Mouse (Mus musculus): ENCODE results near the gene Ndufs6.

Ndufs6 gene

DNA sequence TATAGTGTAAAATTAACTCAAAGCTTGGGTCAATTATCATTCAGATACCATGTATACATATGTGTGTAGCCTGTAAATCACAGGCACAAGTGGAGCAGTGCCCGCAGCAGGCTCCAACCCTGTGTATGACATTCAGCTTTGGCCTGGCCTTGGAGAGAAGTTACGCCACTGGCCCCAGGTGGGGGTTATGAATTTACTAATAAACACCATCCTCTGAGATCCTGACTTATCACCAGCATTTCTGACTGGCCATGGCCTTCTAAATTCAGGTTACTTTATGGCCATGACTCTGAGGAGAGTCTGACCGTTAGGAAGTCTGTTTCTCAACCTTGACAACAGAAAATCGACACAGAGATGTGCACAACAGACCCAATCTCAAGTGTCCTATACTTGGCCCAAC lies 4.9 kb downstream of the Ndufs6 start:
- H3K4me3 ChIP-seq (replicated peaks; ENCODE audit: low read length) = no peak overlapping the region
- H3K27me3 ChIP-seq (ENCODE audit: insufficient read depth, low read length) = no peaks in the 10 kb centered on the region
- no peaks in the 10 kb centered on the region for H3K9me3 ChIP-seq (ENCODE audit: low read length)
- H3K36me3 ChIP-seq (ENCODE audit: insufficient read depth, low read length) = peaks cover 91% of the 10 kb centered on the region
- TF ChIP-seq CTCF (conservative IDR thresholded peaks at IDR 0.05; ENCODE audit: low read length) (no peak), POU5F1 (IDR thresholded peaks at IDR 0.05; ENCODE audit: borderline replicate concordance, low read length) (no peak), NANOG (IDR thresholded peaks at IDR 0.05; ENCODE audit: borderline replicate concordance, low read length) (no peak)
- peaks cover 61% of the 10 kb centered on the region for H3K4me1 ChIP-seq (replicated peaks; ENCODE audit: low read depth, low read length)

DNA sequence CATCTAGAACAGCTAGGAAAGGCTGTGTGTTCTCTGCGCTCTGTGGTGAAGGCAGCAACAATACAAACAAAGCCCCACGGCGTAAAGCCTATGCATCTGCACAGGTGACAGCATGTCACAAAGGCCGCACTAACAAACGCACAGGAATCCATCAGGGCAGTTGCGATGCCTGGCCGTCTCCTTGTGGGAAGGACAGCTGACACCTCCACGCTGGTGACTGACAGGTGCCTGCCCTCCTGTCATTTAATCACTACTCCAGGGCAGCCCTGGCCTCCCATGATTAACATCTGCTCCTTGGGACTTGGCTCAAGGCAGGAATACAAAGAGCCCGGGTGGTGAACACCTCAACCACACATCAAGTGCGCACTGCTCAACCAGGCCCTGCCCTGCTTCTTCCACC lies 5.7 kb downstream of the Ndufs6 start:
- peaks cover 61% of the 10 kb centered on the region for H3K4me1 ChIP-seq (replicated peaks; ENCODE audit: low read depth, low read length)
- no peak overlapping the region for H3K4me3 ChIP-seq (replicated peaks; ENCODE audit: low read length)
- H3K9me3 ChIP-seq (ENCODE audit: low read length) = no peaks in the 10 kb centered on the region
- TF ChIP-seq CTCF (conservative IDR thresholded peaks at IDR 0.05; ENCODE audit: low read length) (no peak), NANOG (IDR thresholded peaks at IDR 0.05; ENCODE audit: borderline replicate concordance, low read length) (no peak), POU5F1 (IDR thresholded peaks at IDR 0.05; ENCODE audit: borderline replicate concordance, low read length) (no peak)
- H3K27me3 ChIP-seq (ENCODE audit: insufficient read depth, low read length) = no peaks in the 10 kb centered on the region
- H3K36me3 ChIP-seq (ENCODE audit: insufficient read depth, low read length) = peaks cover 97% of the 10 kb centered on the region

DNA sequence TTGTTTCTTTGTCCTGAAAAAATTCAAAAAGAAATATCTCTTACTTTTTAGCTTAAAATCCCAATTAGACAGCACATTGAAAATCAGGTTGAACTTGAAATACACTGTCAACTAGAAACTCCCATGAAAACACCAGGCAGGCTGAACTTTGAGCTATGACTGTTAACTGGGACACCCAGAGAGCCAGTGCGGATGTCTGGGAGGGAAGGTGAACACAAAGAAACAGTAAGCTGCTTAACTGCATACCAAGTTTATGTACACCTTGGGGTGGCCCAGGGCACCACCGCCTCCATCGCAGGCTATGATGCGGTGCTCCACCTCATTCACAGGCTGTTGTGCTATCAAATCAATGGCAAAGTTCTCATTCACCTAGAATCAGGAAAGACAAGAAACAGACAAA lies 8.3 kb downstream of the Ndufs6 start:
- H3K4me1 ChIP-seq (replicated peaks; ENCODE audit: low read depth, low read length) = peaks cover 38% of the 10 kb centered on the region
- no peak overlapping the region for H3K4me3 ChIP-seq (replicated peaks; ENCODE audit: low read length)
- peaks cover 82% of the 10 kb centered on the region for H3K36me3 ChIP-seq (ENCODE audit: insufficient read depth, low read length)
- TF ChIP-seq NANOG (IDR thresholded peaks at IDR 0.05; ENCODE audit: borderline replicate concordance, low read length) (no peak), CTCF (conservative IDR thresholded peaks at IDR 0.05; ENCODE audit: low read length) (no peak), POU5F1 (IDR thresholded peaks at IDR 0.05; ENCODE audit: borderline replicate concordance, low read length) (no peak)
- no peaks in the 10 kb centered on the region for H3K27me3 ChIP-seq (ENCODE audit: insufficient read depth, low read length)
- no peaks in the 10 kb centered on the region for H3K9me3 ChIP-seq (ENCODE audit: low read length)

DNA sequence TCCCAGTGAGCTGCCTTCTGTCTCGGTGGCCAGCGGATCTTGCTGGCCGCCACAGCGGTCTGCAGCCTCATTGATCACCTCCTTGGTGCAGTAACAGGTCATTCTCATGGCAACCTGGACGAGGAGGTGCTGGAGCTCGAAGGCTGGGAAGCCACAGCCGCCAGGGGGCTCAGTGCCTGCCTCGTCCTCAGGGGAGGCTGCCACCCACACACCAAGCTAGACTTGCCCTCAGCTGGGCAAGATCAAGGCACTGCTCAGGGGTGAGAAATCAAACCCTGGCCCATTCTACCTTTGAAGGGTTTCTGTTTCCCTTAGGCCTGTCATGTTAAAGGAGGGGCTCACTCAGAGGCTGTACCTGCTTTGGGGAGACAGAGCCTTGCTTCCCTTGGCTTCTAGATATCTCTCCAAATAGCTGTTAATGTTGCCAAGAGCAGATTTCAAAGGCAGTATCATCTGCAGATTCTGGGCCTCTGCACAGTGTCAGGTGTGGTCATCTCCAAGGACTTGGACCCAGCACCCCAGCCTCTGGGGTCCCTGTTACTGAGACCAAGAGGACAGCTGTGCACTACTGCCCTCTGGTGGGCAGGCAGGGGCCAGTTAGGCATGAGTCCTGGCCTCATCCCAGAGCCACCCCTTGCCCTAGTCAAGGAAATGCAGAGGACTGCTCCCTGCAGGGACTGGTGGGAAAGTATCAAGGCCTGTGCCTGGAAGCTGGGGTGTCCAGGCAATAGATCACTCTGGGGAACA lies 18.0 kb downstream of the Ndufs6 start:
- Histone ChIP-seq H3K36me3 (ENCODE audit: insufficient read depth, low read length) (no peaks in the 10 kb centered on the region), H3K27me3 (ENCODE audit: insufficient read depth, low read length) (peaks cover 21% of the 10 kb centered on the region), H3K4me3 (replicated peaks; ENCODE audit: low read length) (no peak overlapping the region), H3K9me3 (ENCODE audit: low read length) (no peaks in the 10 kb centered on the region), H3K4me1 (replicated peaks; ENCODE audit: low read depth, low read length) (peaks cover 25% of the 10 kb centered on the region)
- TF ChIP-seq NANOG (IDR thresholded peaks at IDR 0.05; ENCODE audit: borderline replicate concordance, low read length) = no peak
- TF ChIP-seq CTCF (conservative IDR thresholded peaks at IDR 0.05; ENCODE audit: low read length) = peak; percentile 83
- no peak for TF ChIP-seq POU5F1 (IDR thresholded peaks at IDR 0.05; ENCODE audit: borderline replicate concordance, low read length)

DNA sequence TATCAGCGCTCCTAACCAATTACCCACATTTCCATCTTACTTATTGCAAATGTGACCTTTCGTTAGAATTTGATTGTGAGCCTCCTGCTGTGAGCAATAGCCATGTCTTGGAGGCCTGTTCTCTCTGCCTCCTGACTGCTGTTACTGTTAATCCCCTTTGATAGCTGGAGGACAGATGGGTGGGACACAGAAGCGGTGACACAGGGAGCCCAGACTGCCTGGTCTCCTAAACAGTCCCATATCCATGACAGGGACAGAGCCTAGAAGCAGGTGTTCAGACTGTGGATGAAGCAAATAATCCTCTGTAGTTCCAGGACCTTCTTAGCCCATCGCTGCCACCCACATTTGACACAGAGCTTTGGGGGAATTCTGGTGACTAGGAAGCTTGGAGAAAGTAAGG lies 21.9 kb downstream of the Ndufs6 start:
- no peak for TF ChIP-seq NANOG (IDR thresholded peaks at IDR 0.05; ENCODE audit: borderline replicate concordance, low read length)
- TF ChIP-seq POU5F1 (IDR thresholded peaks at IDR 0.05; ENCODE audit: borderline replicate concordance, low read length) = no peak
- TF ChIP-seq CTCF (conservative IDR thresholded peaks at IDR 0.05; ENCODE audit: low read length) = no peak
- no peak overlapping the region for H3K4me3 ChIP-seq (replicated peaks; ENCODE audit: low read length)
- H3K9me3 ChIP-seq (ENCODE audit: low read length) = no peaks in the 10 kb centered on the region
- peaks cover 21% of the 10 kb centered on the region for H3K27me3 ChIP-seq (ENCODE audit: insufficient read depth, low read length)
- peaks cover 41% of the 10 kb centered on the region for H3K4me1 ChIP-seq (replicated peaks; ENCODE audit: low read depth, low read length)
- H3K36me3 ChIP-seq (ENCODE audit: insufficient read depth, low read length) = no peaks in the 10 kb centered on the region

DNA sequence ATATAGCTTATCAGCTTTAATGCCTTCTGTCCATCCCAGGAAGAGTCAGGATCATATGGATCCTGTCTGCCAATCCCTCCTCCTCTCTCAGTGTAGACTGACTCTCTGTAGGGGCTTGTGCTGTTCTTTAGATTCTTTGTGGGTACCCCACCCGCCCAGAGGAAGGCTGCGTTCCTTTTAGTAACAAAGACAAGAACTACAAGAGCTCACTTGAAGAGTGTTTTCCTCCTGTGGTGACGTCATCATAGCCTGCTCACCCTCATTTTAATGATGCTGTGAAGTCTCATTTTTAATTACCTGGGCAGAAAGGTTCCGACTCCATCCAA lies 22.3 kb downstream of the Ndufs6 start:
- no peak for TF ChIP-seq CTCF (conservative IDR thresholded peaks at IDR 0.05; ENCODE audit: low read length)
- no peak for TF ChIP-seq POU5F1 (IDR thresholded peaks at IDR 0.05; ENCODE audit: borderline replicate concordance, low read length)
- TF ChIP-seq NANOG (IDR thresholded peaks at IDR 0.05; ENCODE audit: borderline replicate concordance, low read length) = no peak
- no peaks in the 10 kb centered on the region for H3K36me3 ChIP-seq (ENCODE audit: insufficient read depth, low read length)
- H3K9me3 ChIP-seq (ENCODE audit: low read length) = no peaks in the 10 kb centered on the region
- no peak overlapping the region for H3K4me3 ChIP-seq (replicated peaks; ENCODE audit: low read length)
- H3K27me3 ChIP-seq (ENCODE audit: insufficient read depth, low read length) = peaks cover 21% of the 10 kb centered on the region
- H3K4me1 ChIP-seq (replicated peaks; ENCODE audit: low read depth, low read length) = peaks cover 41% of the 10 kb centered on the region

DNA sequence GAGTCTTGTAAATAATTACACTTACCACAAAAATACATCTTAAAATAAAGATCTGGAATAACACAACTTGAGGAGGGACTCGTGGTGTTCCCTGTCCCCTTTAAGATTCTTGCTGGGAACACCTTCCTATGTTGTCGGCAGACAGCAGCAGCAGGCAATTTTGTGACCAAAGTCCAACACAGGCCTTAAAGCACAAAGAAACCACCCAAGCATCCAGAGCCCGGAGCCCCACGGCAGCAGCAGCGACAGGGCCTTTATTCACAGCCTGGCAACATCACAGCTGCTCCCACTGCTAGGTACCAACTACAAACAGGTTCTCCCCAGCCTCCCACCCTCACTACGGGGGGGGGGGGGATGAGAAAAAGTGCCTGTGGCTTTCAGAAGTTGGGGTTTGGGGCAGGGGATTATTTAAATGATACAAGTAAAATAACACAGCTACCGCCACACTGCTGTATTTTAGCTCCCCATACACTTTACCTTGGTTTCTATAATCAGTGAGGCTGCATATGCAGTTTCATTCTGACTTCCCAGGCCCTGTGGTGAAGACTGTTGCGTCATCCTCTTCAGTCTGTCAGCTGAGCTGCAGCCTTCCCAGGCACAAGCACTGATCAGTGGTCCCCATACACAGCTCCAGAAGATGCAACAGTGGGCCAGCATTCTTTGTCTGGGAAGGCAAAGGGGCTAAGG lies 22.8 kb downstream of the Ndufs6 start:
- H3K4me1 ChIP-seq (replicated peaks; ENCODE audit: low read depth, low read length) = peaks cover 41% of the 10 kb centered on the region
- TF ChIP-seq POU5F1 (IDR thresholded peaks at IDR 0.05; ENCODE audit: borderline replicate concordance, low read length) (no peak), CTCF (conservative IDR thresholded peaks at IDR 0.05; ENCODE audit: low read length) (no peak)
- H3K9me3 ChIP-seq (ENCODE audit: low read length) = no peaks in the 10 kb centered on the region
- H3K27me3 ChIP-seq (ENCODE audit: insufficient read depth, low read length) = peaks cover 21% of the 10 kb centered on the region
- H3K36me3 ChIP-seq (ENCODE audit: insufficient read depth, low read length) = no peaks in the 10 kb centered on the region
- no peak overlapping the region for H3K4me3 ChIP-seq (replicated peaks; ENCODE audit: low read length)

DNA sequence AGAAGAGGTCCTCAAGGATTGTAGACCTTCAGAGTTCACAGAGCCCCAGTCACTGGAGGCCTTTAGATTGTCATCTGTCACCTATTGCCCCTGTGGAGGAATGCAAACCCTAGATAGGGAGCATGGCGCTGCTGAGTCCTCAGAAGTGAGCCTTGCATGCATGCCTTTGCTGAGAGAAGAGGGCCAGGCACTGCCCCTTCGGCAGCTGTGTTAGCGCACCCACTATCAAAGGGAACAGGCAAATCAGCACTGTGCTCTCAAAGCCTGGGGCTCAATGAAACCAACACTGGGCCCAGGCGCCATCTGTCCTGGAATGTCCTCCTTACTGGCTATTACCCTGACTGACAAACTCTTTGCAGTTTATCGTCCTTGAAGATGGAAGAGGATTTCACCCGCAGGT lies 23.6 kb downstream of the Ndufs6 start:
- no peak overlapping the region for H3K4me3 ChIP-seq (replicated peaks; ENCODE audit: low read length)
- TF ChIP-seq CTCF (conservative IDR thresholded peaks at IDR 0.05; ENCODE audit: low read length) (no peak), POU5F1 (IDR thresholded peaks at IDR 0.05; ENCODE audit: borderline replicate concordance, low read length) (no peak), NANOG (IDR thresholded peaks at IDR 0.05; ENCODE audit: borderline replicate concordance, low read length) (no peak)
- H3K36me3 ChIP-seq (ENCODE audit: insufficient read depth, low read length) = no peaks in the 10 kb centered on the region
- peaks cover 18% of the 10 kb centered on the region for H3K27me3 ChIP-seq (ENCODE audit: insufficient read depth, low read length)
- H3K4me1 ChIP-seq (replicated peaks; ENCODE audit: low read depth, low read length) = peaks cover 35% of the 10 kb centered on the region
- H3K9me3 ChIP-seq (ENCODE audit: low read length) = no peaks in the 10 kb centered on the region

Data from E14TG2a.4 (cell line).